Mouse (Mus musculus): ENCODE measurements at regions not wholly inside any gene's neighbourhood (a gene's known extent, or its start where the extent isn't known, plus 50 kb on each side); places are given as distances from the start of the nearest gene placed in this dataset.

- TF ChIP-seq CTCF (IDR thresholded peaks at IDR 0.05) (no peak), EP300 (IDR thresholded peaks at IDR 0.05) (no peak)
These were observed 272.9 kb upstream of the Zic4 start for GRCm38 (mm10) chr9:91089348-91089747.
